Mouse (Mus musculus): ENCODE measurements around the gene Ncaph.
"Not testable (repeated sequence)": the region's sequence is repeated elsewhere in the genome, so short reads cannot be mapped to it uniquely, and the experiment has no call there.

Gene Ncaph

GRCm38 (mm10) chr2:127133621-127134461, at the start of gene Ncaph:
TSS of gene Ncaph (minus strand) at chr2:127133954.
- DNase-seq (ENCODE audit: low read depth, low spot score): peak; percentile 92

GRCm38 (mm10) chr2:127182598-127183381, 49.0 kb upstream of the Ncaph start:
- peak; percentile 77 for DNase-seq (ENCODE audit: low read depth, low spot score)

GRCm38 (mm10) chr2:127166261-127166660, 32.5 kb upstream of the Ncaph start:
- peak; percentile 82 for DNase-seq (ENCODE audit: low read depth, low spot score)

GRCm38 (mm10) chr2:127165675-127166074, 31.9 kb upstream of the Ncaph start:
- DNase-seq (ENCODE audit: low read depth, low spot score): no peak

GRCm38 (mm10) chr2:127145699-127146098, 11.9 kb upstream of the Ncaph start:
- DNase-seq (ENCODE audit: low read depth, low spot score): no peak

GRCm38 (mm10) chr2:127143158-127144063, 9.7 kb upstream of the Ncaph start, which contains the start of gene Itpripl1:
TSS of gene Itpripl1 (minus strand) at chr2:127143442.
- DNase-seq (ENCODE audit: low read depth, low spot score): no peak

- DNase-seq (ENCODE audit: low read depth, low spot score): no peak
Observed at GRCm38 (mm10) chr2:127142577-127143157, 8.9 kb upstream of the Ncaph start.

GRCm38 (mm10) chr2:127142031-127142430, 8.3 kb upstream of the Ncaph start:
- no peak for DNase-seq (ENCODE audit: low read depth, low spot score)

GRCm38 (mm10) chr2:127140011-127140410, 6.3 kb upstream of the Ncaph start:
- no peak for DNase-seq (ENCODE audit: low read depth, low spot score)

GRCm38 (mm10) chr2:127139605-127140004, 5.9 kb upstream of the Ncaph start:
- DNase-seq (ENCODE audit: low read depth, low spot score): peak; percentile 48

GRCm38 (mm10) chr2:127139094-127139493, 5.3 kb upstream of the Ncaph start:
- DNase-seq (ENCODE audit: low read depth, low spot score): peak; percentile 77

GRCm38 (mm10) chr2:127138449-127138848, 4.7 kb upstream of the Ncaph start:
- peak; percentile 31 for DNase-seq (ENCODE audit: low read depth, low spot score)

- no peak for DNase-seq (ENCODE audit: low read depth, low spot score)
Observed at GRCm38 (mm10) chr2:127137838-127138420, 4.2 kb upstream of the Ncaph start.

GRCm38 (mm10) chr2:127136979-127137378, 3.2 kb upstream of the Ncaph start:
- DNase-seq (ENCODE audit: low read depth, low spot score): peak; percentile 89

GRCm38 (mm10) chr2:127135255-127135654, 1.5 kb upstream of the Ncaph start:
- not testable (repeated sequence) for DNase-seq (ENCODE audit: low read depth, low spot score)

GRCm38 (mm10) chr2:127131353-127131752, 2.4 kb downstream of the Ncaph start:
- no peak for DNase-seq (ENCODE audit: low read depth, low spot score)

GRCm38 (mm10) chr2:127128926-127129325, 4.8 kb downstream of the Ncaph start:
- DNase-seq (ENCODE audit: low read depth, low spot score): peak; percentile 57

GRCm38 (mm10) chr2:127121591-127122235, 12.0 kb downstream of the Ncaph start:
- no peak for DNase-seq (ENCODE audit: low read depth, low spot score)

GRCm38 (mm10) chr2:127108986-127109385, 24.8 kb downstream of the Ncaph start:
- DNase-seq (ENCODE audit: low read depth, low spot score): no peak

- DNase-seq (ENCODE audit: low read depth, low spot score): no peak
Observed at GRCm38 (mm10) chr2:127092000-127092399, 41.8 kb downstream of the Ncaph start.

Measured in 3T3-L1 (cell line).